In genomic region chr4:55240450-55240849, GRCm38 (mm10) we compare ENCODE assay signal across 8 mouse cellular contexts.
DNase-seq lines count a peak whose midpoint lies in the region; ATAC-seq lines count a peak whose summit lies in the region.

No protein-coding gene starts in this region.

- 6% methylated on average over 7 of the region's 7 CpGs for WGBS in liver, embryonic 12.5 days (ENCODE audit: insufficient replicate concordance)
- 5% methylated on average over 7 of the region's 7 CpGs for WGBS in kidney, embryonic 16.5 days
- 1% methylated on average over 7 of the region's 7 CpGs for WGBS in liver, embryonic 11.5 days
- WGBS in neural tube, embryonic 14.5 days = 2% methylated on average over 7 of the region's 7 CpGs

- no peak for ATAC-seq in liver, embryonic 12.5 days
- peak; percentile 31; the same call in 1 of the 2 replicates for ATAC-seq in kidney, embryonic 16.5 days (ENCODE audit: low FRiP score, low TSS enrichment)
- no peak for ATAC-seq in liver, embryonic 11.5 days (replicated peaks; ENCODE audit: low FRiP score)
- ATAC-seq in neural tube, embryonic 14.5 days (ENCODE audit: low read depth) = peak; percentile 67

- H3K9ac ChIP-seq in liver, embryonic 12.5 days = no peak overlapping the region
- no peak overlapping the region for H3K9ac ChIP-seq in kidney, embryonic 16.5 days (replicated peaks; ENCODE audit: low read length)
- no peak overlapping the region for H3K9ac ChIP-seq in liver, embryonic 11.5 days (ENCODE audit: low read depth, low read length)
- no peak overlapping the region for H3K9ac ChIP-seq in neural tube, embryonic 14.5 days (replicated peaks; ENCODE audit: low read depth, low read length)

- no peak overlapping the region for H3K4me2 ChIP-seq in liver, embryonic 12.5 days
- H3K4me2 ChIP-seq in kidney, embryonic 16.5 days (replicated peaks; ENCODE audit: low read depth, low read length) = no peak overlapping the region
- no peak overlapping the region for H3K4me2 ChIP-seq in liver, embryonic 11.5 days
- no peak overlapping the region for H3K4me2 ChIP-seq in neural tube, embryonic 14.5 days (ENCODE audit: low read depth, low read length)

- H3K4me3 ChIP-seq in liver, embryonic 12.5 days = no peak overlapping the region
- H3K4me3 ChIP-seq in kidney, embryonic 16.5 days (ENCODE audit: low read length) = no peak overlapping the region
- no peak overlapping the region for H3K4me3 ChIP-seq in liver, embryonic 11.5 days (ENCODE audit: low read depth, low read length)
- H3K4me3 ChIP-seq in neural tube, embryonic 14.5 days (ENCODE audit: low read depth, low read length) = no peak overlapping the region

- no peaks in the 10 kb centered on the region for H3K9me3 ChIP-seq in liver, embryonic 12.5 days (replicated peaks)
- H3K9me3 ChIP-seq in kidney, embryonic 16.5 days (ENCODE audit: low read length) = no peaks in the 10 kb centered on the region
- no peaks in the 10 kb centered on the region for H3K9me3 ChIP-seq in liver, embryonic 11.5 days (ENCODE audit: control insufficient read depth, low read length)
- H3K9me3 ChIP-seq in neural tube, embryonic 14.5 days (ENCODE audit: control insufficient read depth, low read length) = no peaks in the 10 kb centered on the region

- no peaks in the 10 kb centered on the region; the same call in 1 of the 2 replicates for H3K27me3 ChIP-seq in liver, embryonic 12.5 days (replicated peaks)
- no peaks in the 10 kb centered on the region for H3K27me3 ChIP-seq in kidney, embryonic 16.5 days (ENCODE audit: insufficient read depth, low read length)
- no peaks in the 10 kb centered on the region for H3K27me3 ChIP-seq in liver, embryonic 11.5 days (replicated peaks; ENCODE audit: control insufficient read depth, insufficient read depth, low read length)
- H3K27me3 ChIP-seq in neural tube, embryonic 14.5 days (ENCODE audit: control insufficient read depth, insufficient read depth, low read length) = no peaks in the 10 kb centered on the region

- H3K27ac ChIP-seq in liver, embryonic 12.5 days = no peak overlapping the region
- H3K27ac ChIP-seq in kidney, embryonic 16.5 days (ENCODE audit: low read length) = no peak overlapping the region
- H3K27ac ChIP-seq in liver, embryonic 11.5 days (ENCODE audit: low read depth, low read length) = no peak overlapping the region
- H3K27ac ChIP-seq in neural tube, embryonic 14.5 days (ENCODE audit: low read depth, low read length) = no peak overlapping the region

- H3K4me1 ChIP-seq in liver, embryonic 12.5 days = no peaks in the 10 kb centered on the region
- no peaks in the 10 kb centered on the region for H3K4me1 ChIP-seq in kidney, embryonic 16.5 days (ENCODE audit: insufficient read depth, low read length)
- H3K4me1 ChIP-seq in liver, embryonic 11.5 days (replicated peaks; ENCODE audit: control insufficient read depth, insufficient read depth, low read length) = no peaks in the 10 kb centered on the region
- H3K4me1 ChIP-seq in neural tube, embryonic 14.5 days (ENCODE audit: control insufficient read depth, insufficient read depth, low read length) = no peaks in the 10 kb centered on the region

- DNase-seq in liver = peak; percentile 60
- peak; percentile 85 for DNase-seq in embryo, embryonic 11 days
- DNase-seq in heart, adult 18-20 months = peak; percentile 47 to 85
- DNase-seq in liver, embryonic 11.5 days (ENCODE audit: low spot score) = peak; percentile 50
- DNase-seq in testis, postnatal 14 days (ENCODE audit: low spot score) = peak; percentile 48

- H3K36me3 ChIP-seq in liver, embryonic 12.5 days = no peaks in the 10 kb centered on the region
- no peaks in the 10 kb centered on the region for H3K36me3 ChIP-seq in kidney, embryonic 16.5 days (ENCODE audit: insufficient read depth, low read length)
- H3K36me3 ChIP-seq in liver, embryonic 11.5 days (ENCODE audit: control insufficient read depth, insufficient read depth, low read length) = no peaks in the 10 kb centered on the region
- no peaks in the 10 kb centered on the region for H3K36me3 ChIP-seq in neural tube, embryonic 14.5 days (ENCODE audit: control insufficient read depth, insufficient read depth, low read length)

Comparison
In these comparisons a context has a peak if more than half of its experiments do, and no peak if none do; other contexts are left out.
1. ATAC-seq: peak in kidney, embryonic 16.5 days (single experiment) and neural tube, embryonic 14.5 days (single experiment); none in liver, embryonic 12.5 days (single experiment) and liver, embryonic 11.5 days (single experiment).
2. Peak in every context shown above with its lines, with median percentiles within 50 percentile points of each other: DNase-seq.